Mouse (Mus musculus) spleen, adult 12 weeks (tissue): ENCODE measurements around the gene 4930432M17Rik.

Source experiments
- DNase-seq: peaks from one replicate; pipeline ENCODE4 v3.0.0; 2022; ENCODE audit warnings: low spot score

4930432M17Rik gene

DNA sequence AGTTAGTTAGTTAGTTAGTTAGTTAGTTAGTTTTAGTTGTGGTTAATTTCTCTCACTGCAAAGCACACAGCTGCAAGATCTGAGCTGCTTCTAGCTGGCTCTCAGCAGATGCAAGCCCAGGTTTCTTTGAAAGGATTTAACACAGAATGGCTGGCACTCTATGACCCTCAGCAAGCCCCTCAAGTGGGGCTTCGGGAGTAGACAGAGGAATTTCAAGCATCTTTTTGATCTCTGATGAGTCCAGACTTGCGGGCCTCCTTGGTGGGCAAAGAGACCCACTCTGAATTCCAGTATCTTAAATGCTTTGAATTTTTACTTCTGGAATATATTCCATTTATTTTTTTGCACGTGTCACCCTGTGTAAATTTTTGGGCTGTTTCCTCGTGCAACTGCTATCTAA is 8.4 kb downstream of the 4930432M17Rik start:
- DNase-seq, result no peak

DNA sequence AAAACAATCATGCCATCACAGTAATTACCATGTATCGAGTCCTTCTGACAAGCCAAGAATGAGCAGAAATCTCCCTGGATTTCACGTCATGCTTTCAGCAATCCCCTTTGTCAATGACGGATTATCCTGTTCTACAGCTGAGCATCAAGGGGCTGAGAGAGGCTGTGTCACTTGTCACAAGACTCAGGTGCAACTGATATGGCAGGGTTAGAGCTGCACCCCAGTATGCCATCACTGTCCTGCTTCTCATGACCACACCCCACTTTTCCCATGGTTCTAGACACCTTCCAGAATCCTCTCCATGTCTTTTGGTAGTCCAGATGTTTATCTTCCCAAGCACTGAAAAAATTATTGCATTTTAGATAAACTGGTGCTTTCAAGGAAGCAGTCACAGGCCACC is 8.9 kb downstream of the 4930432M17Rik start:
- no peak for DNase-seq

DNA sequence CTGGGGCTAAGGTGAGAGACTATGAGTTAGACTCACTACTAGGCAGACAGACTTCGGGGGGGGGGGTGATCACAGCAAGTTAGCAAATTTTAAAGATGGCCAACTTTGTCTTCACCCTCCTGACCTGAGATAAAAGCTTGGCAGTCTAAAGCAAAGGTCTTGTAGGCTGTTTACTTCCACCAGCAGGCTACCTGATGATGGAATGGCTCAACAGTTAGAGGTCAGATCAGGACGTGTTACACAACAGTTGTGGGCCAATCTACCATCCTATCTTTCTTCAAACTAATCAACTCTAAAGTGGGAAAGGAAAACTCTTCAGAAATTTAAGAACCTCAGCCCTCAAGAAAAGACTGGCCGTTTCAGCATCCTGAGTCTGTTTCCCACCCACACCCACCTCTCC is 9.6 kb downstream of the 4930432M17Rik start:
- DNase-seq, result no peak

DNA sequence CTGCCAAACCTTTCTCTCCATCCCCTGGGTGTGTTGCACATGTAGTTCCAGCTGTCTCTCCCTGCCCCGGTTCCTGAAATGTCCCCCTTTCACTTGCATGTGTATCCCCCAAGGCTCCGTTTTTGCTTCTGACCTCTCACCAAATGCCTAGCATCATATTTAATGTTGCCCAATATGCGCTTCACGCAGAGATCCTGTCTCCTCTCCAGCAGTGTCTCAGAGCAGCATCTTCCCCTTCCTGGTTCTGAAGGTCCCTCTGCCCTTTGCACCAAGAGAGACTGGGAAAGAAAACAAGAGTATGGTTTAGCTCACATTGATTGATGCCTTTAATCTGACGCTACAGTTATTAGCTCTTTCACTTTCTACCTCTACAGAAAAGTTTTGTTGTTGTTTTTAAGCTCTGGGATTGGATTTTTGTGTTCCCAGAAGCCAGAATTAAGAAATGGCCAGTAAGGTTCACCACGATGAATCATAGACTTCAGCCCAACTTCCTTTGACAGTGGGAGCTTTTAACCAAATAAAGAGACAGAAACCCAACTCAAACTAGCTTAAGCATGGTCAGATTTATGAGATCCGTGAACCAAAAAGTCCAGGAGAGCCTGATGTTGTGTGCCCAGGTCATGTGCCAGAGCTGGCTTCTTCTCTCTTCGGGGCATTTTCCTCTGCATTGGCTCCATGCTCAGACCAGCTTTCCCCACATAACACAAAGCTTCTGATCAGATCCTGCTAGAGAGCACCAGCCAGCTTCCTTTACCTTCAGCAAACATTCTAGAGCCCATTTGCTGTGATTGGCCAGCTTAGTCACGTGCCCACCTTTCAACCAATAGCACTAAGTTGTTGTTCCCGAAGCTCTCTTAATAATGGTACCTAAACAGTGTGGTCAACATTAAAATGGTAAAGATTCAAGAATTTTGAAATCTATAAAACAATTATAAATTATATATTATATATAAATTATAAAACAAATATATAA is 12.2 kb downstream of the 4930432M17Rik start:
- DNase-seq, result no peak

DNA sequence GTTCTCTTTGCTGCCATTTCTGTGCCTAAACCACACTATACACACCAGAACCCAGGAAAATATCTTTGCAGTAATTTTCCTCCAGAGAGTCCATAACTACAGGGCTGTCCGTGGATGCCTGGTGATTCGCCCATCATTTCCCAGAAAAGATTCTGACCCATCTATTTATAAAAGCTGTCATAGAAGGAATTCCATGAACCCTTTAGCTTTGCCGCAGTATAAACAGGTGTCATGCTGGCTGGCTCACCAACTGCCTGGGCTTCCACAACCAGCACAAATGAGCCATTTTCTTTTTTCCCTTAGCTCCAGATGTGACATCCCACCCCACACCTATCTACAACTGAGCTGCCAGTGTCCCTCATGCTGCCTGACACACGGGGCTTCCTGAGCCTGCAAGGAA is 14.0 kb downstream of the 4930432M17Rik start:
- no peak for DNase-seq

DNA sequence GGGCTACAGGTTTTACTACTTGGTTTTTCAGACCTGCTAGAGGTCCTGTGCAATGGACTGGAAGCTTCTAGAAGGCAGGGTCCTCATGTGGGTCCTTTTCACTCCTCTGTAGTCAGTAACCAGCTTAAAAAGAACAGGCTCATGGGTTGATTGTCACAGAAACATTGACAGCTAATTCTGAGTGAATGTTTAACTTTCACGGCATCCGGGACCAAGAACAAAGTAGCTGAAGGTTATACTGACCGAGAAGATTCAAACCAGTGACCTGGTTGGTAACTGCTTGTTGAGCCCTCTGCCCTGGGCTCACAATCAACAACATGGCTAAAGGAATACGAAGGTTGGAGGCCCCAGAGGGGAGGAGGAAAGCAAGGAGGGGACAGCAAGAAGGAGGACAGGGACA is 14.4 kb downstream of the 4930432M17Rik start:
- DNase-seq, result no peak

DNA sequence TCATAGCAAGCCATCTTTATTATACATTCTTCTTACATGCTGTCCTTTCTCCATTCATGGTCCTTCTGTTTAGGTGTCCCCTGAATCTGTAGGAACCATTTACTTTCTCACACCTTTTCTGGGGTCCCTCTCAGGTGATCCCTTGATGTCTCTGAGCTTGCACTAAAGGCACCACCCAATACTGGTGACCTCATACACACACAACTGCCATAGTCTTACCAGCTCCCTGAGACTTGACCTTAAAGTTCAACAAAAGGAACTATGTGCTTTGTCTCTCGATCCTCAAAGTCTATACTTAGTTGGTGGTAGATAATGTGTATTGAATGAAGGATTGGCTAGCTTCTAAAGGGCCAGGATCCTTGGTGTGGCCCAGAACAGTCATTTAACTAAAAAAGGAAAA is 15.4 kb downstream of the 4930432M17Rik start:
- no peak for DNase-seq

DNA sequence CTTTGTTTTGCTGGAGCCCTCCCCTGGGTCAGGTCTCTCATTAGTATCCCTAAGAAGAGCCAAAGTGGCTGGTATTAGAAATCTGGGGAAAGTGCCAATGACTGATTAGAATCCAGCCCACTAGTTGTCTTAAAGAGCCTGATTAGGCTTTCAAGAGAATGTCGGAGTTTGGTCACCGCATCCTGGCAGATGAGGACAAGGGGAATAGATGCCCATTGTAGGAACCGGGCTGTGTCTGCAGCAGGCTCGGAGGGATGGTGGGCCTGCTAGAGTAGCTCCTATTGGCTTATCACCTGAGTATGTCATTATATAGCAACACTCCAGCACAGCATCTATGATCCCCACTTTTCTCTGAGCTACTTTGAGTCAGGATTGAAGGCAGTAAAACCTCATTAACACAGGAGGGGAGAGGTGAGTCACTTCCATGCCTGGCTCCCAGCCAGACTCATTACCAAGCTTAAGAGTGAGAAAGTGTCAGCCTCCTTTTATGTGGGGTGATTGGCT is 15.9 kb downstream of the 4930432M17Rik start:
- no peak for DNase-seq

DNA sequence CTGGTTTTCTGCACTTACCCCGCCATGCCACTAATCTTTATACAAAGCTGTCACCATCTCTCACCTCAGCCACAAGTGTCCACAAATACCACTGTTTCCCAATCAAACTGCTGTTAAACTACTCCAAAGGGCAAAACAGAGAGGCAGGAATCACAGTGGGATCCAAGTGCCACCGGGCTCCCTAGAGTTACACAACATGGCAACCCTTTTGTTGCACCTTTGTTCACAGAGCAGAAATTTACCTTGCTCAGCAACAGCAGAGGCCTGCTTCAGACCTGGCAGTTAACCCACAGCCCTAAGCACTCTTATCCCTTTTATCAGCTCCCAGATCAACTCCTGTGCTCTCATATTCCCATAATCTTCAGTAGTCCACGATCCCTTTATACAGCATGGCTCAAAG is 17.2 kb downstream of the 4930432M17Rik start:
- DNase-seq, result no peak

DNA sequence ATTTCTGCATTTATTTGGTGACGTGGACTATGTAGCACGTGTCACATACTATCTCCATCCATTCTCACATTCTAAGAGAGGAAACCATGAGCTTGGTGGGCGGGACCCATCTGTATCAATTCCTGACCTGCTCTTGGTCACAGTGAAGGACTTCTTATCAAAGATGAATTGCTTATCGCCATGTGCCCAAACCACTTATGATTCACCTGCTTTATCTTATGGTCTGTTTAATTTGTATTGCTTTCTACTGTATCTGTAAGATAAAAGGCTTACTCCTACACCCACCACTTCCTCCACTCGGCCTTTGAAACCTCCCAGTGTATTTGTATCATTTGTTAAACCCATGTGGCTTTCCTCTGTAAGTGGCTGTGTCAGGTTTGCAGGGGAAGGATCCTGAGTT is 18.5 kb downstream of the 4930432M17Rik start:
- DNase-seq, result no peak

DNA sequence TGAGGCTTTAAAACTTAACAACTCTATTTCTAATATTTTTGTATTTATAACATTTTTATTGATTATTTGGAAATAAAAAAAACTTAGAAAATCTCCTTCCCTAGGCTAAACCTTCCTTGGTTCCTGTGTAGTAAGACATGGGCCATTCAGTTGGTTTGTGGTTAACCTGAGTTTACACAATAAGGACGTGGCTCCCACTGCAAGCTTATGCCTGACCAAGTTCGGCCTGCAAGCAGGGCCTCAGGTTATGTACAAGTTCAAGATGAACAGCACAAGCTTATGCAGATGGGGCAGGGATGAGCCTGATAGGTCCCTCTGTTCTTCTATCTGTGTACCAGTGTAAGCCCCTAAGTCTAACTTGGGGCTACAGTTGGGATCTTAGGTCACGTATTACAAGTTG is 19.1 kb downstream of the 4930432M17Rik start:
- DNase-seq, result no peak

DNA sequence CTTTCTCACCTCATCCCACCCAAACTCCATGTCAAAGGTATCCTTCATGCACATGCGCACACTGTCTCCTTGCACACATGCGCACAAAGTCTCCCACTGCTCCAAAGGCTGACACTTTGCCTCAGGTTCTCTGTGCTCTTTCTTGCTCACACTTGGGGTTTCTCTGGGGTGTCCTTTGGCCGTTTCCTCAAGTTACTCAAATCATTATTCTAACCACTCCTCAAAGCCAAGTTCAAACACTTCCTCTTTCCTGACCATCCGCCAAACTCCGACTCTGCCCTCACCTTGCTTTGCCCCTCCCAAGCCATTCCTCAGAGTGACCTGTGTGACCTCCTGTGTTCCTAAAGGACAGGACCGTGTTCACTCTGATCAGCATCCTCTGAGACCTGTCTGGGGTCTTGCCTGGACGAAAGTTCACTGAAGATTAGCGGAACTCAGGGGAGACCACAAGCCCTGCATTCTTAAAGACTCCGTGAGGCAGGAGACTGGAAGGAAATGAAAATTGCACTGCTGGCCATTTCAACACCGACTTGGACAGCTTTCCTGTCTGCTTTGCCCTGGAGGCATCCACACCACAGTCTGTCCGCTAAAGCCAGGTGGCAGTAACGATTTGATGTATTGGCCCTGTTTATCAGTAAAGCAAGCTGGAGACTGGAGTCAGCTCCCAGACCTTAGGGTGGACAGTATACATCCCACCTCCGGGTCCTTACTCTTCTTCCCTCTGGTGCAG is 22.6 kb downstream of the 4930432M17Rik start:
- DNase-seq, result no peak

DNA sequence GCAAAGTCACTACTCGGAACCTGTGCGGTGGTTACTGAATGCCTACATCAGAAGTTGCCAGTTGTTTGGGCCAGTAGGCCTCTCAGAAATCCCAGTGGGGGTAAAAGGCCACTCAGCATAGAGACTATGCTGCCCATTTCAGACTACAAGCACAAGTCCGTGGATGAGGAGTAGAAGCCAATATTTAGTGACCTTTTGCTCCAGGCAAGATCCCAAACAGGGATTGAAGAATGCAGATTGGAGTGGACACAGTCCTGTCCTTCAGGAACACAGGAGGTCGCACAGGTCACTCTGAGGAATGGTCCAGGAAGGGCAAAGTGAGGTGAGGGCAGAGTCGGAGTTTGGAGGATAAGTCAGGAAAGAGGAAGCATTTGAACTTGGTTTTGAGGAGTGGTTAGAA is 23.2 kb downstream of the 4930432M17Rik start:
- DNase-seq, result no peak

DNA sequence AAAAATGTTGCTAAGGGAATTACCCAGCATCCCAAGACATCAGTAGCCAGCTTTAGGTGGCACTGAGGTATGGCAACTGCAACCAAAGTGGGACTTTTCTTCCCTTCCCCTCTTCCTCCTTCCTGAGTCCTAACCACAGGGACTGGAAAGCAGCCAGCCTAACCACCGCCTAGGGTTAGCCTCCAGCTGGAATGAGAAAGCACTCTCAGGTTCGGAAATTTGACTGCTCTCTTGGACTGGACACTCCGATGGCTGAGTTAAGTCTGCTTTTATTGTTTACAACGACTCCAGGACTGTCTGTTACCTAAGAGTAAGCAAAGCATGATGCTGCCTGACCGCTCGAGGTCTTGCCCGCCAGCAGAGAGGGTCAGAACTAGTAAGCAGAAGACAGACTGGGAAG is 26.6 kb downstream of the 4930432M17Rik start:
- no peak for DNase-seq

DNA sequence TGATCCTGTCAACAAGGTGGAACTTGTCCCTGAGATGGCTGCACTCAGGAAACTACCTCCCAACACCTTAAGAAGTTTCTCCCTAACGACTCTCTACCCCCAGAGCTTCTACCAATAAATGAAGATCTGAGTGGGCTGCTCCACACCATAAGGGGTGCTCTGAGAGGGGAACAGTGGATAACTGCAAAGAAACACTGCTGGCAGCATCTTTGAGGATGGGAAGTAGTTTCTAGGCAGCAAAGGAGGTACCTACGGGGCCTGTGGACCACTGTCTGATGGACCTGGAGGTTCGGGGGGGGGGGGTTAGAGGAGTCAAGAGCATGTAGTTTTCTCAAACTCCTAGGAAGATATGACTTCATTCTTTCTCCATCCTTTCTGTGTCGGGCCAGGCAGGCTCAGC is 28.8 kb downstream of the 4930432M17Rik start:
- no peak for DNase-seq

DNA sequence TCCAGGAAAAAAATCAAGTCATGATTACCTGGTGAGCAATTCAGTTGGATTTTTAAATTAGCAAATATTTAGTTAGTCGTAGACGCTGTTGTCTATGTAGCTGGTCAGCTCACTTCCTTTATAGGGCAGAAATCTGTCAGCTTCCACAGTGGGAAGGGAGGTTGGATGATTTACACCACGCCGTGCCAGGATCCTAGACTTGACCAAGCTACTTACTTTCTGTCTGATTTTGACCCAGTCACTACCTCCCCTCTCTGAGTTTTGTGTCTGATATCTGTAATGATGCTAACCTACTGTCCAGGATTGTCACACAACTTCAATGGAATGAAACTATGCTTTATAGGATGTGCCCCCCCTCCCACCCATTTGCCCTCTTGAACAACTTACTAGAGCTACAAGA is 29.3 kb downstream of the 4930432M17Rik start:
- no peak for DNase-seq

DNA sequence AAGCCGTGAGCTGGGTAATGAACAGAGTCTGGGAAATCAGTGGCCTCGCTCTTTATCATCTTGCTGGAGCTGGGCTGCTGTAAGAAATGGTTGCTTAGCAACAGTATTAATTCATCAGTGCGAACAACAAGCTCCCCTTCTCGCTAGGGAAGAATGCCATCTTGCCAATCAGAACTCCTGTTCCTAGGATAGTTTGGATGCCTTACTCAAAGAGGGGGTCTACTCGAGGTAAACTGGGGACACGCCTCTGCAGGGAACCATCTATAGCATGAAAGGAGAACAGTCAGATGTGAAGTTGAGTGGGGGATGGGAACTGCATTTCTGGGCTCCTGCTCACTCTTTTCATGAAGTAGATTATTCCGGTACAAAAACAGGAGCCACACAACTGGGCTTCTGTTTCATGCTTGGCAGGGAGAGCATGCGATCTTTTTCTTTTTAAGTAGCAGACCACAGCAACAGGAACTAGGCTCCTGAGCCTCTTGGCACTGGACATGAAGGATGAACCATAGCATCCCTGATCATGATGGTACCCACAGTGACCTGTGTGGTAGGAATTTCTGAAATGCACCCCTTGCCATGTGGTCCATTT is 29.9 kb downstream of the 4930432M17Rik start:
- DNase-seq, result no peak

DNA sequence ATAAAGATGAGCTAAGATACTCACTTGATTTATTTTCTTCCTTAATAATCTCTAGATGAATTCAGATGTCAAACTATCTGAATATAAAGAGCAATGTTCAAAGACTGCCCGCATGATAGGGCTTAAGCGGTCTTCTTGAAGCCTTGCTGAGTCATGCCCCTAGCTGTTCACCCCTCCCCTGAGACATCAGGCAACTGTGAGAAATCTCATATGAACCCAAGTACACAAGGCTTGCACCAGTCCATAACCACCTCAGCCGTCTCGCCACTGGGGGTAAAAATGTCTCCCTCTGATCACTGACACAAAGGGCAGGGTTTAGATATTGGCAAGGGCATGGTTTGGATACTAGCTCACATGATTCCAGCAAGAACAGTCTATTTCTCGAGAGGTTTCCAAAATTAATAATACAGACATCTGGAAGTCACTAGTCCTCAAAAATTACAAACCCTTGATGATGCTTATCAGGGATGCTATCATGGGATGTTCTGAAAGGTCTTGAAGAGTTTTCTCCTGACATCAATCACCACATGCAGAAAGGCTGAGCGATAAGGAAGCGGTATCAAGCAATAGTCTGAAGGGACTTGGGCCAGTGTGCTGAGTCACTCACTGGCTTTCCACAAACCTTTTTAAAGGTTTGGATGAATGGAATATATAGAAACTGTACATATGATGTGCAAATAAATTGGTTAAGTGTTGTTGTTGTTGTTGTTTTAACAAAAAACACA is 32.8 kb downstream of the 4930432M17Rik start:
- no peak for DNase-seq

DNA sequence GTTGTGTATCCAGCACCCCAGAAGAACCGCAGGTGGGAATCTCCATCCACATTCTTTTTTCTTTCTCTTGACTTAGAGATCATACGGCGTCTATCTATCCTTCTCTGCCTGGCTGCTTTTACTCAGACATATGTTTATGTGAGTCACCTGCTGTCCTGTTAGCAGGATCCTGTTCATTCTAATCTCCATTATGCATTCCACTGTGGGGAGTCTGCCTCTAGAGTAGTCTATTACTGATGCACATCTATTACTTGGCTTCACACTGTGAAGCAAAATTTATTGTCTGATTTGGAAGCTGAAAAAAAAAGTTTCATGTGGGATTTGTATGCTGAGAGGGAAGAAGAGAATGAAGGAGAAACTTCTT is 33.3 kb downstream of the 4930432M17Rik start:
- DNase-seq, result no peak

DNA sequence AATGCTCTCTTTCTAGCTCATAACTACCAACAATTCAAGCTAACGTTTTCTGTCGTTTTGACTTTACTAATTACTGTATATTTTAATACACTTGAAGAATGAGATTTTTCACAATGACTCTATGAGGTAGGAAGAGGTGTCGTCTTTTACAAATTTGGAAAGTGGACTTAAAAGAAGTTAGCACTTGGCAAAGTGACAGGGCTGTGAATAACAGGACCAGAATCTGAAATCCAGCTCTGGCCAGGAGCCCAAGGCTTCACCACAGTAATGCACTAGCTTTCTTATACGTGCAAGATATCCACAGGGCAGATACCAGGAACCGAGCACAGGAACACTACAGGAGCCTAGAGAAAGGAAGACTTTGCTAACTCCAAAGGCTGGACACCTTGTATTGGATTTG is 35.5 kb downstream of the 4930432M17Rik start:
- no peak for DNase-seq

DNA sequence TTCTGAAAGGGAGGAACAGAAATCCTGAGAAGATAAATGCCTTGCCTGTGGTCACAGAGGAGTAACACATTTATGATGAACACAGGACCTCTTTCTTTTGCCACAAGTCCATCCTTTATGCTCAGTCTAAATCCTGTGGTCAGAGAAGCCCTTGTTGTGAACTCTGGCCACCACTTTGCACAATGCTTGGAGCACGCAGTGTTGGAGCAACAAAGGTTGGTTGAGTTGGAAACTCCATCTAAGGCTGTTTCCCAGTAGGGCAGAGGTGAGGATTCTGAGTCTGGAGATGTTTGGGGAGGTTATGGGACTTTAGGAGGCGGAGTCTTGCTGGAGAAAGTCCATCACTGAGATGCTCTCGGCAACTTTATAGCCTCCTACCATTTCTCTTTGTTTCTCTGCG is 36.5 kb downstream of the 4930432M17Rik start:
- DNase-seq, result no peak

DNA sequence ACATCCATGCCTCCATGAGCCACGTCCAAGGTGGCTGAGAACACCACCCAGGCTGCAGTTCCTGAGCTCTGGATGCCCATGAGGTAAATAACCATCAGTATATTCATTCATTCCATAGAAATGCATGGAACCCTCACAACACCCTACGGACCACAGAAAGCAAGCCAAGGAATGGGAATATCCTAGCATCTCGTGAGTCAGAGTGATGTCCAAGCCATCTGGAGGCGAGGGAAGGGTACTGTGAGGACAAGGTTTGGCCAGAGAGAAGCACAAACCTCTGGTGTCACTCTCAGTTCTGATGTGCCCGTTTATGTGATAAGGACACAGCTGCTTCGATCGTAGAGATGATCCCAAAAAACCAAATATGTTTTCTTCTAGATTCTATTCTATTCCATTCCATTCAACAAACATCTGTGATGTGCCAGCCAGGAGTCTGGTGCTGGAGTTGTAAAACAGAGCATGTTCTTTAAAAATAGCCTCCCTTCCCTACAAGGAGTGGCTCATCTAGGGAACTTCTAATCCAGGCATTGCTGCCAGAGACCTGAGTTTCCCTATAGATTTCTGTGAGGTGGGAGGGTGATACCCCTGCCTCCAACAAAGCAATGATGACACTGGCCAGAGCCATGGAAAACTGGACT is 40.5 kb downstream of the 4930432M17Rik start:
- no peak for DNase-seq
